Mouse (Mus musculus): ENCODE measurements around the gene Ehmt1. TPM values are rescaled to one million over a fixed set of nuclear protein-coding genes. Genes with fewer than 3 reads are reported as not detected.
"Not testable (repeated sequence)": the region's sequence is repeated elsewhere in the genome, so short reads cannot be mapped to it uniquely, and the experiment has no call there.

Gene Ehmt1
- polyA plus RNA-seq (2015; fragmentation: Nextera tagmentation; extraction: Ambion mirVana) = 126 and 131 TPM in 2 replicates

GRCm38 (mm10) chr2:24918930-24919838, at the start of gene Ehmt1:
TSS of gene Ehmt1 (minus strand) at chr2:24919614.
- peak within 1 kb of the TSS; percentile 96 for H3K9ac ChIP-seq
- H3K4me3 ChIP-seq = peak within 1 kb of the TSS; percentile 89
- no peaks in the 10 kb centered on the region for H3K27me3 ChIP-seq
- 0% methylated on average over 96 of the region's 112 CpGs for WGBS
- H3K4me2 ChIP-seq = peak within 1 kb of the TSS; percentile 82
- peak within 1 kb of the TSS; percentile 98 for H3K27ac ChIP-seq
- no peaks in the 10 kb centered on the region for H3K9me3 ChIP-seq
- ATAC-seq (ENCODE audit: low FRiP score) = peak; percentile 97
- H3K36me3 ChIP-seq = no peaks in the 10 kb centered on the region
- peaks cover 17% of the 10 kb centered on the region for H3K4me1 ChIP-seq (replicated peaks)

DNA sequence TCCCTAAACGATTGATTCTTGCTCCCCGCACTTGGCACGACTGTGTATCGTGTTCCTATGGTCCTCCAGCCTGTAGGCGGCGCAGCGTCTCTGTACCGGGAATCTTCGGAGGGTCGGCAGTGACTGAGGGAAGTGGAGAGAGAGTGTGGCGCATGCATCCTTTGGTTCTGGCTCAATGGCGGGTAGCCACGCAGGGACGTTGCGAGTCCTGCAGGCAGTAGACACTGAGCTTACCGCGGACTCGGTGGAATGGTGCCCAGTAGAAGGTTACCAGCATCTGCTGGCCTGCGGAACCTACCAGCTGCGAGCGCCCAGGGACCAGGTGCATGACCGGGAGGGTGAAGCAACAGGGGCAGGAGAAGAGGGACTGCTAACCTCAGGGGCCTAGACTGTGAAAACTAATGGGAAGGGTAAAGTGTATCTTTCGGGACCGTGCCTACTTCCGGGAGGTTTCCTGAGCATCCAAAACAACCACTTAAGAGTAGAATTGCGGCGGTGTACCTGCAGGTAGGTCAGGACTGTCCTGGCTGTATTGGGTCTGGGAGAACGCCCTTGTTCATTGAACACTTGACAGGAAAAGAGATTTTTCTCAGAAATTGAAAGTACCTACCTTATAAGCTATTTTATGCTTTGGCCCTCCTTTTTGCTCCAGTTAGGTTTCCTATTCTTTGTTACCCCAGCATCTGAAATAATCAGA, 43.0 kb upstream of the Ehmt1 start, which contains the start of gene Dph7:
TSS of gene Dph7 (plus strand) at position 97 of the 697 bp plus-strand sequence.
- peak within 1 kb of the TSS; percentile 91 for H3K4me3 ChIP-seq
- under 1% methylated on average over 28 of the region's 28 CpGs for WGBS
- peaks cover 57% of the 10 kb centered on the region for H3K36me3 ChIP-seq
- peak within 1 kb of the TSS; percentile 59; the same call in 1 of the 2 replicates for H3K27ac ChIP-seq
- peaks cover 13% of the 10 kb centered on the region for H3K4me1 ChIP-seq (replicated peaks)
- peak within 1 kb of the TSS; percentile 79 for H3K4me2 ChIP-seq
- no peaks in the 10 kb centered on the region for H3K27me3 ChIP-seq
- H3K9me3 ChIP-seq = no peaks in the 10 kb centered on the region
- ATAC-seq (ENCODE audit: low FRiP score) = peak; percentile 92
- H3K9ac ChIP-seq = peak within 1 kb of the TSS; percentile 88

GRCm38 (mm10) chr2:24960910-24961309, 41.5 kb upstream of the Ehmt1 start:
- Histone ChIP-seq H3K4me1 (replicated peaks) (peaks cover 13% of the 10 kb centered on the region), H3K27me3 (no peaks in the 10 kb centered on the region), H3K36me3 (peaks cover 61% of the 10 kb centered on the region), H3K9ac (no peak overlapping the region), H3K4me2 (no peak overlapping the region), H3K4me3 (no peak overlapping the region), H3K27ac (no peak overlapping the region), H3K9me3 (no peaks in the 10 kb centered on the region)
- ATAC-seq (ENCODE audit: low FRiP score) = no peak
- WGBS = 34% methylated on average over 3 of the region's 3 CpGs

DNA sequence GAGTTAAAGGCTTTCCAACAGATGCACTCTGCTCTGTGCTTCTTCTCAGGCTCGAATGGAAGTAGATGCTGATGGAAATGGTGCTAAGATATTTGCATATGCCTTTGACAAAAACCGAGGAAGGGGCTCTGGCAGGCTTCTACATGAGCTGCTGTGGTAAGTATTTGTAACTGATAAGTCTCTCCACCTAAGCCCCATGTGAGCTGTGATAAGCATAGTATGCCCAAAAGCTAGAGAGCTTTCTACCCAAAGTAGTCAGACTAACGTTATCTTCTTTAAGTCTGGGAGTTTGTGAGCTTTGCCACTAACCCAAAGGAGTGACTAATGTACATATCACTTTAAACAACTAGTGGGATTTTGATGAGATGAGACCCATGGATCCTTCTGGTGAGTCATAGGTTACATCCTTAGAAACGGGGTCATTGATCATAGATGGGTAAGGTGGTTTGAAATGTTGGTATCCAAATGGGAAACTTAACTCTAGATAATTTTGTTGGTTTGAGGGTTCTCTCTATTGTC, 33.2 kb upstream of the Ehmt1 start:
- Histone ChIP-seq H3K9ac (no peak overlapping the region), H3K27ac (no peak overlapping the region), H3K4me1 (replicated peaks) (peaks cover 19% of the 10 kb centered on the region), H3K27me3 (no peaks in the 10 kb centered on the region), H3K4me3 (no peak overlapping the region), H3K9me3 (no peaks in the 10 kb centered on the region), H3K36me3 (peaks cover 60% of the 10 kb centered on the region), H3K4me2 (no peak overlapping the region)
- WGBS = 88% methylated on average over 4 of the region's 4 CpGs
- no peak for ATAC-seq (ENCODE audit: low FRiP score)

DNA sequence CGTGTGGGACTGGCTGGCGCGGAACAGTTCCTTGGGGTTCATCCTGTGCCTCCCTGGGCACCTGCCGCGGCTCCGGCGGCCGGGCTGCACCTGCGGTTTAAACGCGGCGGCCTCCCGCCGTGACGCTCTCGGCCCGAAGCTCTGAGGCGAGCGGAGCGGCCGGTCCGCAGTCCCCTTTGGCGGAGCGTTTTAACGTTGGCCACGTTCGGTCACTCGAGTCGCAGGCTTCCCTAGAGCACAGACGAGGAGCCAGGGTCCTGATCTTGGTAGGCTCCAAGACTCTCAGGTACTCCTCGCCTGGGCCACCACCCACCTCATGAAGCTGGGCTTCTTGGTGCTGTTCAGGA, 30.7 kb upstream of the Ehmt1 start:
- no peak; the same call in none of the 2 replicates for ATAC-seq (ENCODE audit: low FRiP score)

DNA sequence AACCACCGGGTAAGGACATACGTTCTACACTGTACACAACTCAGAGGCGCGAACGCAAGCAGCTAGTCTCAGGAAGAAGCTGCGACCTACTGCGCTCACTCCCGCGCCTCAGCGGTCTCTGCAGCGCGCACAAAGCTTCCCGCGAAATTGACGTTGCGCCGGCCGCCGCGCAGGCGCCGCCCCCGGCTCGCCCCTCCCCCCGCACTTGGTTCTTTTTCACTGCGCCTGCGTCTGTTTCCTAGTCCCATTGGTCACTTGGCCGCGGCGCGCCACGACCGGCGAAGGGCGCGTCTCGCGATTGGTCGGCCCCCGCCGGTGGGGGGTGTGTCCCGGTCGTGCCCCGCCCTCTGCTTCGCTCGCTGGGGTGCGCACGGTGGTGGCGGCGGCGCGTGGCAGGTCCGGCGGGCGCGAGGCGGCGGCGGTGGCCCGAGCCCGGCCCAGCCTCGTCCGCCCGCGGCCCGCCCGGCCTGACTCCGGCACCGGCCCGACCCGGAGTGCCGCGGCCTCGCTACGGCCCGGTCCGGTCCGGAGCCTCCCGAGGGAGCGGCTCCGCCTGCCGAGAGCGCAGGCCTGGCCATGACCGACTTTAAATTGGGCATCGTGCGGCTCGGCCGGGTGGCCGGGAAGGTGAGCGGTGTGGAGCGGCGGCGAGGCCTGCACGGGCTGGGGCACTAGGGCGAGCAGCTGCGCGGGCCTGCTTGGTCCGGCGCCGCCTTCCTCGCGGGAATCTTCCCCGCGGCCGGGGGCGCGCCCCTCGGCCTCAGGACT, 30.2 kb upstream of the Ehmt1 start, which contains the start of gene Zmynd19:
TSS of gene Zmynd19 (plus strand) at position 372 of the 768 bp plus-strand sequence.
- peak within 1 kb of the TSS; percentile 97 for H3K9ac ChIP-seq
- ATAC-seq (ENCODE audit: low FRiP score) = peak; percentile 98
- peak within 1 kb of the TSS; percentile 80 for H3K27ac ChIP-seq
- H3K27me3 ChIP-seq = no peaks in the 10 kb centered on the region
- H3K4me3 ChIP-seq = peak within 1 kb of the TSS; percentile 98
- peaks cover 30% of the 10 kb centered on the region for H3K36me3 ChIP-seq
- peak within 1 kb of the TSS; percentile 97 for H3K4me2 ChIP-seq
- H3K4me1 ChIP-seq (replicated peaks) = peaks cover 19% of the 10 kb centered on the region
- no peaks in the 10 kb centered on the region for H3K9me3 ChIP-seq
- under 1% methylated on average over 103 of the region's 108 CpGs for WGBS

More for the DNA sequence above, 30.7 kb upstream of the Ehmt1 start:
- Histone ChIP-seq H3K9me3 (no peaks in the 10 kb centered on the region), H3K4me3 (peak overlapping the region; percentile 98), H3K36me3 (peaks cover 36% of the 10 kb centered on the region), H3K4me1 (replicated peaks) (peaks cover 19% of the 10 kb centered on the region), H3K27me3 (no peaks in the 10 kb centered on the region), H3K27ac (peak overlapping the region; percentile 78), H3K4me2 (peak overlapping the region; percentile 97), H3K9ac (peak overlapping the region; percentile 97)
- WGBS = 1% methylated on average over 31 of the region's 31 CpGs

DNA sequence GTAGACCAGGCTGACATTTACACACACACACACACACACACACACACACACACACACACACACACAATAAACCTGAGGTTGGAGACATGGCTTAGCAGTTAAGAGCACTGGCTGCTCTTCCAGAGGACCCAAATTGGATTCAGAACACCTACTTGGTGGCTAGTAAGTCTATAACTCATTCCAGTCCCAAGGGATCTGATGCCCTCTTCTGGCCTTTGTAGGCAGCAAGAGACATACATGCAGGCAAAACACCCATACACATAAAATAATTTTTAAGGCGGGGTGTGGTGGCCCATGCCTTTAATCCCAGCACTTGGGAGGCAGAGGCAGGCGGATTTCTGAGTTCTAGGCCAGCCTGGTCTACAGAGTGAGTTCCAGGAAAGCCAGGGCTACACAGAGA, 24.9 kb upstream of the Ehmt1 start:
- not testable (repeated sequence) for H3K4me1 ChIP-seq (replicated peaks); H3K36me3 ChIP-seq; H3K27me3 ChIP-seq; H3K4me2 ChIP-seq; ATAC-seq (ENCODE audit: low FRiP score); H3K9me3 ChIP-seq; H3K4me3 ChIP-seq; H3K27ac ChIP-seq; H3K9ac ChIP-seq
- WGBS = 56% methylated on average over 2 of the region's 2 CpGs

DNA sequence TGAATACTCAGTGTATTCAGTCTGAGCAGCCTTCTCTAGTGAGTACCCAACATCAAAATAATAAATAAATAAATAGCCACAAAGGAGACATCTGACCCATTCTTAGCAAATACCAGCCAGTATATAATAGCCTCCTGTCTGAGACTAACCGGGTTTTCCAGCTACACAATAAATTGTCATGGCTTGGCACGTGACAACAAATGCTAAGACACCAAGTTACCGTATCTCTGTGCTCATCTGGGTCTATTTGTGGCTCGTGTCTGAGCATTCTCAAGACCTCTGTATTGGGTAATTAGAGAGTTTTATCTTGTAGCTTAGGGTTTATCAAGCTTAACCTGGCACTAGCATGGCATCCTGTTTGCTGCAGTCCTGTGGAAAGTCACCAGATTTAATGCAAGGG, 22.7 kb upstream of the Ehmt1 start:
- no peak overlapping the region for H3K4me2 ChIP-seq
- H3K9ac ChIP-seq = no peak overlapping the region
- no peak for ATAC-seq (ENCODE audit: low FRiP score)
- H3K4me3 ChIP-seq = no peak overlapping the region
- H3K27ac ChIP-seq = no peak overlapping the region
- 76% methylated on average over 4 of the region's 4 CpGs for WGBS
- H3K4me1 ChIP-seq (replicated peaks) = no peaks in the 10 kb centered on the region
- no peaks in the 10 kb centered on the region for H3K36me3 ChIP-seq
- 0 out of 2 replicates have a peak, but pooled peaks cover 8% of the 10 kb centered on the region for H3K27me3 ChIP-seq
- no peaks in the 10 kb centered on the region for H3K9me3 ChIP-seq

DNA sequence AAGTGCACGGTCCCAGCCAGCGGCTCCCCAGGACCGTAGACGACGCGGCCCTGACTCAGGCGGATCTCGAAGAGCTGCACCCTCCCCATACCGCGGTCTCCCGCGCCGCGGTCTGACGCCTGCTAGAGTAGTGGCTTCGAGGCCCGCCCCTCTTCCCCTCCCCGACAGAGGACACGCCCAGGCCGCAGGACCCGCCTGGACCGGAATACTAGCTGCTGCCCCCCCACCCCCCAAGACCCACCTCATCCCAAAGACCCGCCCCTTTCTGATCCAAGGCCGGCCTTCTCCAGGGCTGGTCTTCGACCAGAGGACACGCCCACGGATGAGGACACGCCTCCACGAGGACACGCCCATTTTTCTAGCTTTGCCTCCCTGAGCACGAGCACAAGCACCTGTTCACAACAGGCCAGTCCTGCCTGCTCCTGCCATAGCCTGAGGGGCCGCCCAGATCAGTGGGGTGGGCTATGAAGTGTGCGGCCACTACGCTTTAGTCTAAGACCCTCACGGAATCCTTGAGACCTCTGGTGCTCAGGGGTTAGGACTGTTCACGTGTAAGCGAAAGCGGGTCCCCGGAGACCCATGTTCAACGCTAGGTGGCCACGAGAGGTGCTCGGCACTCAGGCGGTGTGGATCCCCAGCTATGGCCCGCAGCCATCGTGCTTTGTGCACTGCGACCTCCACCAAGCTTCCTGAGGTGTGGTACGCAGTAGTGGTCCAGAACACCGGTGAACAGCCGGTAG, 15.8 kb upstream of the Ehmt1 start, which contains the start of gene Arrdc1:
TSS of gene Arrdc1 (minus strand) at position 196 of the 740 bp plus-strand sequence.
- peak within 1 kb of the TSS; percentile 86 for H3K4me2 ChIP-seq
- ATAC-seq (ENCODE audit: low FRiP score) = peak; percentile 88

DNA sequence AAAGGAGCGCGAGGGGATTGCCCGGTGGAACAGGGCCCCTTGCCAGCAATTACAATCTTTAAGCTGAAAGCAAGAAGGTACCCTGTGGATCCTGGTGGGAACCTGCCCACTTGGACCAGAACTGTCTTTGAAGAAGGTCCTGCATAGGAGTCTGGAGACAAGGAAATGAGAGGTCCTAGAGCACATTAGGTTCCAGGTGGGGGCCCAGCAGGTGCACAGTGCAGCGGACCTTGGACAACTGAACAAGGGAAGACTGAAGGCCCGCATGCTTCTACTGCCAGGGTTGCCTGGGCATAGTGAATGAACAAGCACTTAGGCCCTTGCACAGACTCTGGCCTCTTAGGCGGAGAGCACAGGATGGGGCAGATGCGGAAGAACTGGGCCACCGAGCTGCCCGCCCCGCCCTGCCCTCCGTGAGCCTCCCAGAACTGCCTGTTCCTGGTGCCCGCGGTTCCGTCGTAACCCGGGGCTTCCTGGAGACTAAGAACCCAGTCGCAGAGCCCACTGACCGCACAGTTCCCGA, 15.1 kb upstream of the Ehmt1 start:
- H3K4me3 ChIP-seq = peak overlapping the region; percentile 64
- peak; percentile 49; the same call in 1 of the 2 replicates for ATAC-seq (ENCODE audit: low FRiP score)
- peak overlapping the region; percentile 86 for H3K4me2 ChIP-seq
- H3K4me1 ChIP-seq (replicated peaks) = peaks cover 26% of the 10 kb centered on the region
- no peaks in the 10 kb centered on the region for H3K9me3 ChIP-seq
- H3K27me3 ChIP-seq = peaks cover 25% of the 10 kb centered on the region
- peak overlapping the region; percentile 82 for H3K9ac ChIP-seq
- peak overlapping the region; percentile 35; the same call in 1 of the 2 replicates for H3K27ac ChIP-seq
- no peaks in the 10 kb centered on the region for H3K36me3 ChIP-seq
- 4% methylated on average over 19 of the region's 19 CpGs for WGBS

More for the DNA sequence above, 15.8 kb upstream of the Ehmt1 start, which contains the start of gene Arrdc1:
- peaks cover 25% of the 10 kb centered on the region; the same call in 1 of the 2 replicates for H3K27me3 ChIP-seq
- H3K9me3 ChIP-seq = no peaks in the 10 kb centered on the region
- peak within 1 kb of the TSS; percentile 82 for H3K9ac ChIP-seq
- H3K36me3 ChIP-seq = no peaks in the 10 kb centered on the region
- WGBS = under 1% methylated on average over 48 of the region's 49 CpGs
- peaks cover 26% of the 10 kb centered on the region for H3K4me1 ChIP-seq (replicated peaks)
- H3K27ac ChIP-seq = peak within 1 kb of the TSS; percentile 35; the same call in 1 of the 2 replicates
- H3K4me3 ChIP-seq = peak within 1 kb of the TSS; percentile 64

DNA sequence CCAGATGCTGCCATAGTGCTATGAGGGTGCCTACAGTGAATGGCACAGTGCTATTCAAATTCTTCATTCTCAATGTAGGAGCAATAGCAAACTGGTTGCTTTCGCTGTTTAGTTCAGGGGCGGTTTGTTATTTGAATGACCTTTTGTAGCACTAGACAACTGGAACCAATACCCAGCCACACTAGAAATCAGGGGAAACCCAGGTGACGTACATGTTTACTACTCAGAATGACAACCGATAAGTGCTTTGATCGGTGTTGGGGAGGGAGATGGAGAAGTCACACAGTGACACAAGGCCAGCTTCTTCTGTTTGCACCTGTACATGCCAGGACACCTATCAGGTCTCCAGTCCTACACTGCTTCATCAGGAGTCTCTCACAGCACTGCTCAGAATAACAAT, 10.2 kb upstream of the Ehmt1 start:
- Histone ChIP-seq H3K27ac (no peak overlapping the region), H3K4me1 (replicated peaks) (peaks cover 15% of the 10 kb centered on the region), H3K4me3 (no peak overlapping the region), H3K4me2 (no peak overlapping the region), H3K36me3 (peaks cover 15% of the 10 kb centered on the region), H3K9me3 (no peaks in the 10 kb centered on the region), H3K27me3 (peaks cover 14% of the 10 kb centered on the region), H3K9ac (no peak overlapping the region)
- no peak for ATAC-seq (ENCODE audit: low FRiP score)
- 92% methylated on average over 5 of the region's 5 CpGs for WGBS
